ENCODE assay signal across 20 mouse cellular contexts in genomic region chr3:35948197-35948596, GRCm38 (mm10).
"Had no signal": no experiment of that assay in that cellular context is flagged by ENCODE, and none has a peak within 500 bp of the region (broad histone marks: within the 10 kb centered on the region; RNA-seq: fewer than 3 reads in every experiment).

No protein-coding gene starts in this region.

- H3K4me1 ChIP-seq: megakaryocyte, embryonic 14.5 days; midbrain, embryonic 13.5 days; midbrain, embryonic 15.5 days; neural tube, embryonic 13.5 days; neural tube, embryonic 15.5 days; stomach, embryonic 15.5 days had no signal

- H3K9me3 ChIP-seq: midbrain, embryonic 13.5 days; midbrain, embryonic 15.5 days; neural tube, embryonic 13.5 days; neural tube, embryonic 15.5 days; stomach, embryonic 15.5 days had no signal

- H3K36me3 ChIP-seq: midbrain, embryonic 13.5 days; midbrain, embryonic 15.5 days; neural tube, embryonic 13.5 days; neural tube, embryonic 15.5 days; stomach, embryonic 15.5 days had no signal

- H3K27ac ChIP-seq: liver, embryonic 14.5 days; macrophage; midbrain, embryonic 13.5 days; midbrain, embryonic 15.5 days; neural tube, embryonic 13.5 days; neural tube, embryonic 15.5 days; stomach, embryonic 15.5 days; stomach, postnatal 0 days had no signal

- ATAC-seq: midbrain, embryonic 13.5 days; midbrain, embryonic 15.5 days had no signal

- H3K4me3 ChIP-seq: megakaryocyte, embryonic 14.5 days; midbrain, embryonic 13.5 days; midbrain, embryonic 15.5 days; myocyte; neural tube, embryonic 13.5 days; neural tube, embryonic 15.5 days; stomach, embryonic 15.5 days had no signal

- DNase-seq: lung, adult 18-20 months; lung, embryonic 14.5 days; lung, postnatal 10 days; retina, postnatal 1 day; right cerebral cortex, adult 18-20 months; right cerebral cortex, postnatal 25 days; thymus, adult 2 months; thymus, postnatal 25 days; thymus, postnatal 4 days had no signal

- H3K9ac ChIP-seq: liver, embryonic 14.5 days; lung, embryonic 14.5 days; midbrain, embryonic 13.5 days; midbrain, embryonic 15.5 days; neural tube, embryonic 13.5 days; neural tube, embryonic 15.5 days; stomach, embryonic 15.5 days had no signal

- H3K27me3 ChIP-seq: megakaryocyte, embryonic 14.5 days; midbrain, embryonic 13.5 days; midbrain, embryonic 15.5 days; neural tube, embryonic 13.5 days; neural tube, embryonic 15.5 days; stomach, embryonic 15.5 days had no signal

- H3K4me2 ChIP-seq: lung, embryonic 14.5 days; midbrain, embryonic 11.5 days; midbrain, embryonic 13.5 days; midbrain, embryonic 15.5 days; neural tube, embryonic 13.5 days; neural tube, embryonic 15.5 days; stomach, embryonic 15.5 days had no signal
